Mouse (Mus musculus): Measurements from ENCODE around the gene Podxl2.

DNA sequence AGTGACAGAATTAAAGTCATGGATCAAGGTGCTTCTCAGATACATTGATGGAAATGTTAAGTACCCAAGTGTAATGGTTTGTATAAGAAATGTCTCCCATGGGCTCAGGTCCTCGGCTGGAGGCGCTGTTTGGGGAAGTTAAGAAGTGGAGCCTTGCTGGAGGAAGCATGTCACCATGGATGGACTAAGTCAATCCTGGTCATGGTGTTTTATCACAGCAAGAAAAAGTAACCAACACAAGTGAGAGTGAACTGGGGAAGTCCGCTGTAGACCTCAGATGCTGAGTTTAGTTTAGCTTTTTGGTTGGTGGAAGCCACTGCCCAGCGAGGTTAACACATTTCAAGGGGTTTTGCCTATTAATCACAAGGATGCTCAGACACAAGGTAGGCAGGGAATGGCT lies 45.3 kb downstream of the Podxl2 start:
- TF ChIP-seq CTCF (IDR thresholded peaks at IDR 0.05; ENCODE audit: low read depth) (no peak), EP300 (IDR thresholded peaks at IDR 0.05; ENCODE audit: low read depth) (no peak)

All from liver, postnatal 0 days (tissue).